Mouse (Mus musculus) layer of hippocampus, adult 9-11 months (tissue): ENCODE measurements around the gene Btbd10.

Experiments
- DNase-seq: peaks from one replicate; pipeline ENCODE4 v3.0.0; 2022

The Btbd10 gene

DNA sequence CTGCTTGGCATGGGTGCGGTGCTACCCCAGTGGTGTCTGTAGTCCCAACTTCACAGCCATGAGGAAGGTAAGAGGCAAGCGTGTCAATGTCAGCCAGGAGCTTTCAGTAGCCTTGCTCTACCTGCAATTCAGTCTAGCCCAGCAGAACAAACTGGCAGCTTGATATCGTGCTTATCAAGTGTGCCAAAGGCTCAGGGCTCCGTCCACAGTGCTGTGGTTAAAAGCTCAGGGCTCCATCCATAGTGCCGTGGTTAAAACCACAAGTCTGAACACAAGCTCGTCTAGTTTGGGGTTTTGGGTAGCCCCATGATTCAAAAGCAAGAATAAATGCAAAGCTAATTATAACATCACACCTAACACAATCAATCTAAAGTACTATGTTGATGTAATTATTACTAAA is 74.6 kb downstream of the Btbd10 start:
- no peak for DNase-seq

DNA sequence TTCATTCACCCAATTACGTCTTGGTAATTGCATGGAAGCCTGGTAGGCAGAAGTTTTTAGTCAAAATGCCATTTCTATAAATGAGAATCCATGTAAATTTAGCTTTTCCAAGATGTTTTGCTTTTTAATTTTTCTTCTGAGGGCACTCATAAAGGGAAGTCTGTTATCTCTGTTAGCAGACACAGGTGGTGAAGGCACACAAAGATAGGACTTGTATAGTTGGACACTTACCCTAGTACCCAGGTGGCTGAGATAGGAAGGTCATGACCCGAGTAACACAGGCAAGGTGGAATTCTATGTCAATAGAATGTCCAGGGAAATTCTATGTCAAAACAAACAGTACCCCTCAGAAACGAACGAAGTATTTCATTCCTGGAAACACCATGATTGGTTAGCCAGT is 77.0 kb downstream of the Btbd10 start:
- no peak for DNase-seq

DNA sequence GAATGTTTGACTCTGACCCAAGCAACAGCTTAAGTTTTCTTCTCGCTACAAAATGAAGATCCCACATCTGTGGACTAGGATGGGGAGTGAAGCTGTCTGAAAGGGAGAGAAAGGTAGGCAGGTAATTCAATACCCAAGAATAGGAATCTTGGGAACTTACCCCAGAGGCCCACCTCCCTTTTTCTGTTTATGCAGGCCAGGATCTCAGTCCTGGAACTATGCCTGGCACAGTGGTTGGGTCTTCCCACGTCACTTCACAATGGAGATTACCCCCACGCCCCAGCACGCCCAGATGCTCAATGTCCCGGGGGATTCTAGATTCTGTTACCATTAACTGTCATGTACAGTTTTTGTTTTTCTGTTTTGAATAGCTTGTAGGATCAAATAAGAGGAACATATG is 77.5 kb downstream of the Btbd10 start:
- no peak for DNase-seq

DNA sequence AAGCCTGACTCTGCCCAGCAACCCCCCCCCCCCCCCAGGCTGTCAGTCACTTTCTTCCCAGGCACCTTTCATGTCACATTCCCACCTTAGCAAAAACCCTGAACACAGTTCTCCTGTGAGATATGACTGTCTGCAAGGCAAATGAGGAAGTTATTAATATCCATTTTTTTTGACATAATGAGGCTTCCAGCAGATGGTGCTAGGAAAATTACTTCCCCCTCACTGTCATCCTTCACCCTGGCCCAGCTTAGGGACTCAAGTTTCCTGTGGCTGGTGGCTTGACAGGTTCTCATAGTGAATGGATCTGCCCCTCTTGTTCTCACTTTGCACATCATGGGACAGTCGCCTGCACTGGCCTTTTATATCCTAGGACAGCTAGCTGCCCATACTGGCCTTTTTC is 80.0 kb downstream of the Btbd10 start:
- DNase-seq = no peak

DNA sequence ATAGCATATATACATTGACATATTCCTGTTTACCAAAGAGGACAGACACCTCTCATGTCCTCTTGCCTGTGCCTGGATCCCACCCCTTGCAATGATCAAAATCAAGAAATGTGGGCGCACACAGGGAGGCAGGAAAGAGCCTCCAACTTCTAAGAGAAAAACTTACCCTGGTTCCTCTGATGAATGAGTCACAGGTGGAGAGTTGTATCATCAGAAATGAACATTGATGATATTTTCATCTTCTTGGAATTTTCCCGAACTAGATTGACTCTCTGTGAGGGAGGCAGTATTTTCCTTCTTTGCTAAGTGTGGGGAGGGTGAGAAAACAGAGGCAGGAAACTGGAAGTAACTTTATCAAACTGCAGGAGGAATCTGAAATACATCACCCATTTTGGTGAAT is 83.8 kb downstream of the Btbd10 start:
- DNase-seq = no peak

DNA sequence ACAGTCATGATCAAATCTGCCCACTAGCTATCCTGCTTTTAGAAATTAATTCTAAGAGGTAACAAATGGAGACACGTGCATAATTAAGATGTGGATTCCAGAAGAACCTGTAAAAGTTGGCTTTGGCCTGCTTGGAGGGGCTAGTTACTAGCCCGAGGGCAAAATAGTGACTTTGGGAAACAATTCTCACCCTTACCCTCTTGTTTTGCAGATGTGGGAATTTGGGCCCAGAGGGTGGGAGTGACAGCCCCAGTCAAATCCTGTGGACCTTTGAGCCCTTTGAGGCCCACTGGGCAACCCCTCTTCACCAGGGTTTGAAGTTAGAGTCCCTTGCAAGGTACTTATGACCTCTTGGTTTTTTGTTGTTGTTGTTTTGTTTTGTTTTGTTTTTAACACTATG is 89.9 kb downstream of the Btbd10 start:
- no peak for DNase-seq

DNA sequence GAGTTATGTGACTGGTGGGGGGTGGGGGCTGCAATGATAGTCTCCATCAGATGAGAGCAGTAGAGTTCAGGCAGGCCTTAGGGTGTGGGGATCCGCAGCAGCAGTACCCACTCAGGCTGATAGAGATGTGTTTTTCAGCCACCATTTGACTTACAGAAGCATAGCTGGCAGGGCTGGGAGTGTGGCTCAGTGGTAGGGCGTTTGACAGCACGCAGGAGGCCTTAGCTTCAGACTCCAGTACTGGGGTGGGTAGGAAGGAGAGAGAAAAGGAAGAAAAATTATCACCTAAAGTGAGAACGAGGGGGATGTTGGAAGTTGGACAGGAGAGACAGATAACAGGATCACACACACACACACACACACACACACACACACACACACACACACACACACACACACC is 90.7 kb downstream of the Btbd10 start:
- DNase-seq = no peak

DNA sequence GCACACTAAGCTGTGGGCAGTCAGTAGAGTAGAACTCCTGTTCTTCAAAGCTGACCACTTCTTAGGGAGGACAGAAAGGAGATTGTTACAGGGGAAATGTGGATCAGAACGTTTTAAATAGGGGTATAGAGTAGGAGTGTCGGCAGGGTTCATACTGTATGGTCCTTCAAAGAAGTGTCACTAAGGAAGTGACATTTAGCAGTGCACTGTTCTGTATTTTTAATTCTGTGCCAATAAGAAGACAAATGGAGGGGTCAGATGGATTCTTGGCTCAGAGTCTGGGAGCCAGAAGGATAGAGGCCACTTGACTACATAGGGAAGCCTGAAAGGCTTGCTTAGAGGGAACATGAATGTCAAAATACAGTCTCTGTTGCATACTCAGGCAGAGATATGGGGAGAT is 91.9 kb downstream of the Btbd10 start:
- DNase-seq = no peak

DNA sequence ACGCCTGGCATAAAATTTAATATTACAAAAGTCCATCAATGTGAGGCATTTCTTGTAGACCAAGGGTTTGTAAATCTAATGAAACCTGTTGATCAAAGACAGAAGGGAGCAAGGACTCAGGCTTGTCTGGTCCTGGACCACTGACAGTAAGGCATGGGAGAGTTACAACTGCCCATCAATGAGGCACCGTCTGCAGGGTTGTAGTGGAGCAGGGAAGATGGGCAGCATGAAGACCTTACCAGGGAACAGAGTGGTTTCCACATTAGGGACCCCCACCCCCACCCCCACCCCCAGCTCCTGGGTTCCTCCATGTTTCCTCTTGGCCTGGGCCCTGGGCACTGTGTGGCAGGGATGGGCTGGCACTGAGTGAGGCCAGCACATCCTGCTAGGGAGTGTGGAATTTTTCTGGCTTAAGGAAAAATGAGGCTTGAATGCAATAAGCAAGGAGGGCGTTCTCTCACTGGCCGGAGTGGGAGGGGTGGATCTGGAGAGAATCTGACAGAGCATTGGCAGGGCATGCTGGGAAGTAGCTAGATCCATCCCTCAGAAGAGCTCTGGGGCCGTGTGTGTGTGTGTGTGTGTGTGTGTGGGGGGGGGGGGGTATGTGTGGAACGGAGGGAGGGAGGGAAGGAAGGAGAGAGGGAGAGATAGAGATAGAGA is 96.7 kb downstream of the Btbd10 start:
- DNase-seq = no peak

DNA sequence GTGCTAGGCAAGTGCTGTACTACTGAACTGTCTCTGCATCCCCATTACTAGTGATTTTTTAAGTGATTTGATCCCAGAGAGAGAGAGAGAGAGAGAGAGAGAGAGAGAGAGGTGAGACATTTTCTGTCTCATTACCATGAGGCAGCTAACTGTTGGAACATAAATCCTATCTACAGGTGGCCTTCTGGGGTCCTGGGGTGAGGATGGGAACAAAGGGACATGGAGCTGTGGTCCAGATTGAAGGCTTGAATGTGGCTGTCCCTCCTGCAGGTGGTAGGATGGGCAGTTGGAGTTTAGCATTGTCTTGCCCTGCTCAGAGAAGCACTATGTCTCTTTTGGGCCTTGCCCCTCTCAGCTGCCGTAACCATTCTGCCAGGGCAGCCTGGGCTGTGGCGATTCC is 98.2 kb downstream of the Btbd10 start:
- no peak for DNase-seq

DNA sequence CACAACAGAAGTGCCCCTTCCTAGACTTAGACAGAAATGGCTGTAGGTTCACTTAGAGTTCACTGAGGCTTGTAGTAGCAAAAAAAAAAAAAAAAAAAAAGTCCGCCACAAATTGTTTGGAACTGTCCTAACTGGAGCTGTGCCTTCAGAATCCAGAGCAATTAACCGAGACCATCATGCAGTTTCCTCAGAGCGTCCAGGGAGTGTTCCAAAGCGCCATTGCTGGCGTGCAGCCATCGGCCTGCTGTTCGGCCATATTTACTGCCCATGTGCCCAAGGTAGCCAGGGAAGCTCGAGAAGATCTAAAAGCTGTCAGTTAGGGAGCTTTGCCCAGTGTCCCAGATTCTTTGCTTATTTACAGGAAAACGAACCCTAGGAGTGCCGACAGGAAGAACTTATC is 98.6 kb downstream of the Btbd10 start:
- no peak for DNase-seq

DNA sequence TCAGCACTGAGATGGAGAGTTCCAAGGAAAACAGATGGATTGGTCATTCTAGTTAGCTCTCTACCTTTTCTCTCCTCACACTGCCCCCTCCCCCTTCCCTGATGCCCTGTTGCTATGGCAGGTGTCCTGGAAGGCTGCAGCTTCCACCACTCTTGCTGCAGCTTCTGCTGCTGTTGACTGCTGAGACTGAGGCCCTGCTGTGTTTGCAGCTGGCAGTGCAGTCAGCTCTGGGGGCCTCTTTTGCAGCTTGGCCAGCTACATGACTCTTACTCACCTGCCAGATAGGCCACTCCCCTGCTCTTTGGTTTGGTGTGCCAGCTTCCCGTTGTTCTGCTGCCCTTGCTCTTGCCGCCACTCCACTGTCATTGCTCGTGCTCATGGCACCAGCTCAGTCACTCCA is 99.3 kb downstream of the Btbd10 start:
- no peak for DNase-seq

DNA sequence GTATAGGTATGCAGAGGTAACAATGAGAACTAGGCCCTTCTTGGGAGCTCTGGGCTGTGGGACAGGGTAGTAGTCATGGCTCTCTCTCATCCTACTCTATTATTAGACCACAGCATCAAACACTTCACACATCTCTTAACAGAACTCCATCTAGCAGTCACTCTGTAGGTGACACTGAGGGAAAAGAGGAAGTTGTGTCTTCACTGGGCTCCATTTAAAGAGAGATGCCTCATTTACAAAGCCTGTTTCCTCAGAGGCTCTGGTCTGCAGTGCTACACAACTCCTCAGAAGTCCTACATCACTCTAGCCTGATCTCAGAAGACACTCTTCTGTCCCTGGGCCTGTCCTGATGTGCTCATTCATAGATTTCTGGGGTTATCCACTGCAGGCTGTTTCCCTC is 100.1 kb downstream of the Btbd10 start:
- DNase-seq = no peak

DNA sequence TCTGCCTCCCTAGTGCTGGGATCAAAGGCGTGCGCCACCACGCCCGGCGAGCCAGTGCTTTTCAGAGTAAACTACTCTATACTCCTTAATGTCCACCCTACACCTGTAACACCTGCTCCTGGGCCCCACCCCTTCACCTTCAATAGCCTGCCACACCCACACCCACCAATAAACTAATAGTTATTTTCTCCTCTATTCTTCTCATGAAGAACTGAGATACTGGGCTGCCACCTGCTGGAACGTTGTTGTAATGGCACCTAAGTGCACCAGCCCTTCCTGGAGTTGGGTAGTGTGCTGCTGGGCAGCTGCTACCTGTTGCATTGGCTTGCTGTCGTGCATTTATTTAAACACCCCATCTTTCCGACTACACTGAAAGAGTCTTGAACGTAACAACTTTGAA is 100.9 kb downstream of the Btbd10 start:
- no peak for DNase-seq
